Mouse (Mus musculus): Measurements from ENCODE around the gene Ttc41.
"Not testable (repeated sequence)": the region's sequence is repeated elsewhere in the genome, so short reads cannot be mapped to it uniquely, and the experiment has no call there.

DNA sequence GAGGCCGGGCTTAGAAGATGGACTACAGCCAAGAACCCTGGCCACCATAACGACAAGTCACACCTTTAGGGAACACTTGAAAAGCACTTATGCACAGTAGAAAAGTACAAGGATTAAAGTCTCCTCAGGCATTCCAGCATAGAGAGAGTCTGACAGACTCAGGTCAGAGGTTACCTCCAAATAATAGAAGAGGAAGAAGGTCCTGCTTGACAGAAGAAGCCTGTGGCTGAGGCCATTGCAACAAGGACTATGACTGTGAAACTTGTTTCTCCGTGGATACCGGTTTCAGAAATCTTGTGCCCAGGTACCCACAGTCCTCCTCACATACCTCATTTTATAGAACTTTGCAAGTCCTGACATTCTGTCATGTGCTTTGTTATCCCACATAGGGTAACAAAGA is 35.1 kb upstream of the Ttc41 start:
- not testable (repeated sequence) for TF ChIP-seq CTCF, POLR2A (IDR thresholded peaks at IDR 0.05; ENCODE audit: extremely low read depth, insufficient read depth, low read length)

Data from cortical plate, adult 2 months (tissue).